Mouse (Mus musculus) hindbrain, embryonic 10.5 days (tissue): Measurements from ENCODE around the gene Gstp2. TPM values are rescaled to one million over a fixed set of nuclear protein-coding genes. Genes with fewer than 3 reads are reported as not detected.
A peak's percentile ranks its signal among the peaks of the same experiment; 100 is the strongest.

ENCODE experiments used
- DNase-seq: peaks from one replicate; pipeline ENCODE4 v3.0.0-alpha.2; 2017; ENCODE audit warnings: low spot score
- H3K27ac ChIP-seq: fragments of 300-500 bp; sonication (generic); 2 replicates; pipeline ENCODE4 v1.5.1; 2016; ENCODE audit warnings: mild to moderate bottlenecking, moderate library complexity
- H3K27me3 ChIP-seq: fragments of 300-500 bp; sonication (generic); 2 replicates; pipeline ENCODE4 v1.6.1; 2016; ENCODE audit warnings: mild to moderate bottlenecking; ENCODE audit not compliant: poor library complexity, insufficient read depth, severe bottlenecking
- H3K36me3 ChIP-seq: fragments of 300-500 bp; sonication (generic); 2 replicates; pipeline ENCODE4 v1.6.1; 2016; ENCODE audit warnings: mild to moderate bottlenecking, moderate library complexity
- H3K4me1 ChIP-seq: fragments of 300-500 bp; sonication (generic); replicated peaks from 2 replicates; pipeline ENCODE4 v1.6.1; 2016; ENCODE audit warnings: mild to moderate bottlenecking
- H3K4me3 ChIP-seq: fragments of 300-500 bp; sonication (generic); 2 replicates; pipeline ENCODE4 v1.5.1; 2016; ENCODE audit warnings: mild to moderate bottlenecking, moderate library complexity
- H3K9me3 ChIP-seq: fragments of 300-500 bp; sonication (generic); 2 replicates; pipeline ENCODE4 v1.6.1; 2016; ENCODE audit warnings: mild to moderate bottlenecking, moderate library complexity
- WGBS: fragments of 180-500 bp; shearing (Covaris S2); methylation state at CpG from one replicate; pipeline ENCODE4 v1.1.7; 2016; 5-methylcytosine and 5-hydroxymethylcytosine counted together
- polyA plus RNA-seq: library from polyadenylated mRNA; unstranded; fragments of >200 nt; fragmentation: Nextera tagmentation; extraction: Ambion mirVana; gene quantifications from 2 replicates; pipeline ENCODE4 v1.2.1, GENCODE M21; 2016

Gstp2 gene
- polyA plus RNA-seq, 1 experiment from 2014 or later = 2.1 TPM

GRCm38 (mm10) chr19:3997231-3997630 lies 48.6 kb downstream of the Gstp2 start:
- Histone ChIP-seq H3K36me3 (no peaks in the 10 kb centered on the region), H3K9me3 (no peaks in the 10 kb centered on the region), H3K27ac (no peak overlapping the region), H3K4me3 (no peak overlapping the region; the same call in 1 of the 2 replicates), H3K4me1 (peaks cover 47% of the 10 kb centered on the region), H3K27me3 (peaks cover 10% of the 10 kb centered on the region; the same call in 1 of the 2 replicates)
- WGBS = 67% methylated on average over 8 of the region's 8 CpGs
- no peak for DNase-seq

DNA sequence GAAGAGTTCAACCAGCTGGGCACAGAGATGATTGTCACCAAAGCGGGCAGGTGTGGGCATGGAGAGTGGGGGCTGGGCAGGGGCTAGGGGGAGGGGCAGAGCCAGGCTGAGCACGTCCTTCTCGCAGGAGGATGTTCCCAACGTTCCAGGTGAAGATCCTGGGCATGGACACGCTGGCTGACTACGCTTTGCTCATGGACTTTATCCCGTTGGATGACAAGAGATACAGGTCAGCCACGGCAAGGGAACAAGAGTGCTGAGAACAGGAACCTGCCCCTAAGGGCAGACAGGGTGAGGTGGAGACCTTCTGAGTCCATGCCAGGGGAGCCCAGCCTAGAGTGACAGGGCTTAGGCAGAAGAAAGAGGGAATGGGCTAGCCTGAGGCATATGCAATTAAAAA lies 49.1 kb downstream of the Gstp2 start:
- WGBS = 82% methylated on average over 8 of the region's 8 CpGs
- peaks cover 49% of the 10 kb centered on the region for H3K4me1 ChIP-seq
- H3K4me3 ChIP-seq = no peak overlapping the region
- peaks cover 10% of the 10 kb centered on the region; the same call in 1 of the 2 replicates for H3K27me3 ChIP-seq
- no peak for DNase-seq
- no peaks in the 10 kb centered on the region for H3K9me3 ChIP-seq
- no peak overlapping the region for H3K27ac ChIP-seq
- H3K36me3 ChIP-seq = no peaks in the 10 kb centered on the region

- 75% methylated on average over 7 of the region's 7 CpGs for WGBS
- no peak overlapping the region for H3K4me3 ChIP-seq
- peaks cover 10% of the 10 kb centered on the region; the same call in 1 of the 2 replicates for H3K27me3 ChIP-seq
- 0 out of 2 replicates have a peak overlapping the region, but pooled peaks have one; percentile 12 for H3K27ac ChIP-seq
- no peaks in the 10 kb centered on the region for H3K9me3 ChIP-seq
- DNase-seq = no peak
- H3K36me3 ChIP-seq = no peaks in the 10 kb centered on the region
- H3K4me1 ChIP-seq = peaks cover 45% of the 10 kb centered on the region
Measured at GRCm38 (mm10) chr19:3996106-3996505, 49.7 kb downstream of the Gstp2 start.

DNA sequence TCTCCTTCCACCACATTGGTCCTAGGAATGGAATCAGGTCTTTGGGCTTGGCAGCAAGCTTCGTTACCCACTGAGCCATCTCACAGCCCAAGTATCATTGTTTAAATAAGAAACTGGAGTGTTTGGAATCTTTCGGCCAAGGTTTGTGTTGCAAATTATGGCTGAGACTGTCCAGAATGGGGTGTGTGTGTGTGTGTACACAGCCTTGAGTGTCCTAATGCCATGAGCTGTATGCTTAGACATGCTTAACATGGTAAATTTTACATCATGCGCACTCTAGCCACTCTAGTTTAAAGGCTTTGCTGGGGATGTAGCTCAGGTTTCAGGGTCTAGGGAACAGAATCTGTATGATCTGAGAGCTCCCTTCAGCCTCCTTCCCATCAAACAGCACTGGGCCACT lies 50.3 kb downstream of the Gstp2 start:
- H3K27me3 ChIP-seq = peaks cover 10% of the 10 kb centered on the region; the same call in 1 of the 2 replicates
- H3K4me1 ChIP-seq = peaks cover 45% of the 10 kb centered on the region
- H3K36me3 ChIP-seq = no peaks in the 10 kb centered on the region
- no peak for DNase-seq
- WGBS = 90% methylated on average over 3 of the region's 3 CpGs
- H3K4me3 ChIP-seq = no peak overlapping the region
- 0 out of 2 replicates have a peak overlapping the region, but pooled peaks have one; percentile 12 for H3K27ac ChIP-seq
- H3K9me3 ChIP-seq = no peaks in the 10 kb centered on the region

DNA sequence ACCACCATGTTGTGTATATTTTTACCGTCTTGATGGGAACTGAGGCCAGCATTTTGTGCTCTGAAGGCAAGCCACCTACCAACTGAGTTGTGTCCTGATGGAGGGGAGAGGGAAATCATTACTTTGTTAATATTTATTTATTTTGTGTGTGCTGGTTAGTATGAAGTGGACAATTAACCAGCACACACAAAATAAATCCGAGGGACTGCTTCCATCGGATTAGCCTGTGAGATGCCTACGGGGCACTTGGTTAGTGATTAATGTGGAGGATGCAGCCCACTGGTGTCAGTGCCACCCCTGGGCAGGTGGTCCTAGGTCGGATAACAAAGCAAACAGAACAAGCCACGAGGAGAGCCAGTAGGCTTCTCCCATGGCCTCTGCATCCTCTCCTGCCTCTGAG lies 50.9 kb downstream of the Gstp2 start:
- Histone ChIP-seq H3K27ac (no peak overlapping the region), H3K9me3 (no peaks in the 10 kb centered on the region), H3K36me3 (no peaks in the 10 kb centered on the region), H3K4me3 (no peak overlapping the region), H3K27me3 (peaks cover 10% of the 10 kb centered on the region; the same call in 1 of the 2 replicates), H3K4me1 (peaks cover 43% of the 10 kb centered on the region)
- DNase-seq = no peak
- WGBS = 70% methylated on average over 6 of the region's 6 CpGs

DNA sequence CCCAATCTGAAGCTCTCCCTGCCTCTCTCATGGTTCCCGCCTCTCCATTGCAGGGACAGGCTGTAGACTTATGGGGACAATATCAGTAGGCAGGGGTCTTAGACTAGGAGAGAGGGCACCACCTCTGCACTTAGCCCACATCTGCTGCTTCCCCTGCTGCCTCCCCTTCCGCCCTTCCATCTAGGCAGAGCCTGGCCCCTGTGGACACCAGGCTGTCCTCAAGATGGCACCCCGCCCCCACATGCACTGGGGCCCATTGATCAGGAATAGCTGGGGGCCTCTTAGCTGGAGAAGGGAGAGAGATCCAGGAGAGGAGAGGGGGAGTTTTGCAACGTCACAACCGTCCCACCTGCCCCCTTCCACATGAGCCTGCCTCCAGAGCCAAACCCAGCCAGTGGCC lies 53.4 kb downstream of the Gstp2 start, which contains the start of gene Tbx10:
Tbx10 (plus strand) TSS at position 337 of the 400 bp plus-strand sequence.
- Histone ChIP-seq H3K4me1 (peaks cover 31% of the 10 kb centered on the region), H3K27me3 (0 out of 2 replicates have a peak, but pooled peaks cover 4% of the 10 kb centered on the region), H3K9me3 (peaks cover 5% of the 10 kb centered on the region), H3K27ac (peak within 1 kb of the TSS; percentile 45; the same call in 1 of the 2 replicates), H3K36me3 (no peaks in the 10 kb centered on the region), H3K4me3 (no peak within 1 kb of the TSS)
- WGBS = 57% methylated on average over 5 of the region's 5 CpGs
- no peak for DNase-seq

DNA sequence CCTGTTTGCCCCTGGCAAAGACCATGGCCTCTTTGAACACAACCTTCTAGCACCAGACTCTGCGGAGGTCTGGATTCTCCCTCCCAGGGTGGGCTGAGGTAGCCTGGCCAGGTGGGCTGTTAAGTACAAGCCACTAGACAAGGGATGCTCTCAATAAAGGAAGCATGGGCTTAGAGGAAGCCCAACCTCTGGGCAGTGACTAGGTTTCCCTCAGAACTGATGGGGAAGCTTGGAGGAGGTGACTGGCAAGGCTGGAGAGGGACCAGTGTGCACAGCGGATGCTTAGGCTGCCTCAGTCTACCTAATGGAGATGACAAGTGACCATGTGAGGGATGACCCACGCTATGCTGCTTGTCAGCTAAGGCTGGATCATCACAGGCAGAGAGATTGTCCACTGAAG lies 53.9 kb downstream of the Gstp2 start:
- WGBS = 80% methylated on average over 3 of the region's 3 CpGs
- DNase-seq = no peak
- Histone ChIP-seq H3K9me3 (peaks cover 5% of the 10 kb centered on the region), H3K36me3 (no peaks in the 10 kb centered on the region), H3K4me1 (peaks cover 34% of the 10 kb centered on the region), H3K4me3 (no peak overlapping the region), H3K27me3 (0 out of 2 replicates have a peak, but pooled peaks cover 4% of the 10 kb centered on the region), H3K27ac (peak overlapping the region; percentile 45; the same call in 1 of the 2 replicates)

GRCm38 (mm10) chr19:3991562-3991961 lies 54.3 kb downstream of the Gstp2 start:
- Histone ChIP-seq H3K4me3 (no peak overlapping the region), H3K9me3 (peaks cover 5% of the 10 kb centered on the region), H3K36me3 (no peaks in the 10 kb centered on the region), H3K27me3 (0 out of 2 replicates have a peak, but pooled peaks cover 4% of the 10 kb centered on the region), H3K27ac (peak overlapping the region; percentile 45; the same call in 1 of the 2 replicates), H3K4me1 (peaks cover 38% of the 10 kb centered on the region)
- 92% methylated on average over 3 of the region's 3 CpGs for WGBS
- DNase-seq = no peak

DNA sequence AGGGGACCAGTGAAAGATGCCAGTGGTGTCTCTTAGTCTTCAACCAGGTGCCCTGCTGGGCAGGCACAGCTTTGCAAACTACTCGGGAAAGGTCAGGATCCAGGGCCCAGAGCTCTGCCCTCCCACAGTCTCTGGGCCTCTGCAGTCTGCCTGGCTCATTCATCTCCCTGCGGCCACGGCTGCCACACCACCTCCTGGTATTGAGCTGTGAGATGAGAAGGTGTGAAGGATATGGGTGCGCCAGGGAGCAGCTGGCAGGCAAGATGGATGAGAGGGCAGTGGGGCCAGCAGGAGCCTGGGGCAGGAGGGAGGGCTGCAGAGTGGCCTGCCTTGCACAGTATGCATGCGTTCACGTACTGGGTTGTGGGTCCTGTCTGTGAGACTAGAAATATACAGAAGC lies 55.0 kb downstream of the Gstp2 start:
- DNase-seq = no peak
- Histone ChIP-seq H3K27ac (peak overlapping the region; percentile 51; the same call in 1 of the 2 replicates), H3K4me1 (peaks cover 41% of the 10 kb centered on the region), H3K36me3 (no peaks in the 10 kb centered on the region), H3K27me3 (0 out of 2 replicates have a peak, but pooled peaks cover 4% of the 10 kb centered on the region), H3K4me3 (no peak overlapping the region), H3K9me3 (peaks cover 5% of the 10 kb centered on the region)
- WGBS = 52% methylated on average over 6 of the region's 6 CpGs

Other genes starting within 250 kb of the Gstp2 start
- 57.5 and 59.9 TPM in 2 replicates for gene Chka, start 194.2 kb downstream of the Gstp2 start, polyA plus RNA-seq
- gene Tcirg1, start 138.9 kb downstream of the Gstp2 start, polyA plus RNA-seq = 21.6 and 21.9 TPM in 2 replicates
- 241 and 279 TPM in 2 replicates for gene Ndufs8, start 133.2 kb downstream of the Gstp2 start, polyA plus RNA-seq
- 0.71 and 0.81 TPM in 2 replicates for gene Aldh3b1, start 116.2 kb downstream of the Gstp2 start, polyA plus RNA-seq
- 6.3 and 8.8 TPM in 2 replicates for gene Unc93b1, start 110.8 kb downstream of the Gstp2 start, polyA plus RNA-seq
- not detected in 2 replicates for gene Aldh3b3, start 87.4 kb downstream of the Gstp2 start, polyA plus RNA-seq
- gene Aldh3b2, start 73.7 kb downstream of the Gstp2 start, polyA plus RNA-seq = 0.91 and 2.0 TPM in 2 replicates
- 2.6 and 2.9 TPM in 2 replicates for gene Acy3, start 59.5 kb downstream of the Gstp2 start, polyA plus RNA-seq
- 0.88 and 2.6 TPM in 2 replicates for gene Tbx10, start 53.3 kb downstream of the Gstp2 start, polyA plus RNA-seq
- 20.1 and 22.6 TPM in 2 replicates for gene Nudt8, start 45.4 kb downstream of the Gstp2 start, polyA plus RNA-seq
- gene Gm49405, start 45.4 kb downstream of the Gstp2 start, polyA plus RNA-seq = 3.0 and 3.1 TPM in 2 replicates
- gene Doc2g, start 42.7 kb downstream of the Gstp2 start, polyA plus RNA-seq = 3.0 and 3.8 TPM in 2 replicates
- 196 and 198 TPM in 2 replicates for gene Ndufv1, start 33.2 kb downstream of the Gstp2 start, polyA plus RNA-seq
- gene Gstp1, start 8.0 kb downstream of the Gstp2 start, polyA plus RNA-seq = 442 and 460 TPM in 2 replicates
- not detected in 2 replicates for gene Gstp3, start 13.5 kb upstream of the Gstp2 start, polyA plus RNA-seq
- not detected in 2 replicates for gene Cabp2, start 35.6 kb upstream of the Gstp2 start, polyA plus RNA-seq
- gene Cdk2ap2, start 51.2 kb upstream of the Gstp2 start, polyA plus RNA-seq = 90.5 and 93.3 TPM in 2 replicates
- 8.5 and 19.9 TPM in 2 replicates for gene Pitpnm1, start 54.0 kb upstream of the Gstp2 start, polyA plus RNA-seq
- 65.8 and 73.9 TPM in 2 replicates for gene Aip, start 79.8 kb upstream of the Gstp2 start, polyA plus RNA-seq
- not detected in 2 replicates for gene Gpr152, start 93.8 kb upstream of the Gstp2 start, polyA plus RNA-seq
- gene Cabp4, start 98.0 kb upstream of the Gstp2 start, polyA plus RNA-seq = 0.12 TPM in 1 of 2 replicates, not detected in the other
- 138 and 156 TPM in 2 replicates for gene Coro1b, start 102.6 kb upstream of the Gstp2 start, polyA plus RNA-seq
- gene Ptprcap, start 107.6 kb upstream of the Gstp2 start, polyA plus RNA-seq = 0.51 and 0.76 TPM in 2 replicates
- 65.4 and 77.0 TPM in 2 replicates for gene Rps6kb2, start 117.3 kb upstream of the Gstp2 start, polyA plus RNA-seq
- 3.5 and 3.9 TPM in 2 replicates for gene Carns1, start 129.5 kb upstream of the Gstp2 start, polyA plus RNA-seq
- 0.85 and 1.2 TPM in 2 replicates for gene Tbc1d10c, start 145.3 kb upstream of the Gstp2 start, polyA plus RNA-seq
- 1,005 and 1,038 TPM in 2 replicates for gene Ppp1ca, start 146.0 kb upstream of the Gstp2 start, polyA plus RNA-seq
- gene Rad9a, start 155.6 kb upstream of the Gstp2 start, polyA plus RNA-seq = 53.0 and 53.9 TPM in 2 replicates
- 0.87 and 1.2 TPM in 2 replicates for gene Clcf1, start 168.2 kb upstream of the Gstp2 start, polyA plus RNA-seq
- gene AC109138.7, start 168.3 kb upstream of the Gstp2 start, polyA plus RNA-seq = not detected in 2 replicates
- gene Pold4, start 185.9 kb upstream of the Gstp2 start, polyA plus RNA-seq = 17.5 and 19.7 TPM in 2 replicates
- 4.0 and 5.9 TPM in 2 replicates for gene Ssh3, start 223.2 kb upstream of the Gstp2 start, polyA plus RNA-seq
- gene Ankrd13d, start 237.1 kb upstream of the Gstp2 start, polyA plus RNA-seq = 9.9 and 14.4 TPM in 2 replicates